Mouse (Mus musculus) bone marrow macrophage, adult 2 months (primary cell): ENCODE data around the gene LTO1.

ENCODE experiments used
- CTCF ChIP-seq: IDR thresholded peaks from 2 replicates; pipeline ENCODE4 v1.5.1; 2012; ENCODE audit warnings: low read depth, mild to moderate bottlenecking, low read length, moderate library complexity
- POLR2A ChIP-seq: IDR thresholded peaks from 2 replicates; pipeline ENCODE4 v1.6.1; 2012; ENCODE audit warnings: mild to moderate bottlenecking, low read depth, low read length, borderline replicate concordance

GRCm38 (mm10) chr7:144895305-144896111, 19.4 kb upstream of the LTO1 start:
- TF ChIP-seq CTCF: peak; percentile 62
- no peak for TF ChIP-seq POLR2A
